Mouse (Mus musculus): Measurements from ENCODE around the gene Lcn12. TPM values are rescaled to one million over a fixed set of nuclear protein-coding genes. Genes with fewer than 3 reads are reported as not detected.
A peak's percentile ranks its signal among the peaks of the same experiment; 100 is the strongest.

The Lcn12 gene
- total and polyA plus RNA-seq, 3 experiments, result not detected

DNA sequence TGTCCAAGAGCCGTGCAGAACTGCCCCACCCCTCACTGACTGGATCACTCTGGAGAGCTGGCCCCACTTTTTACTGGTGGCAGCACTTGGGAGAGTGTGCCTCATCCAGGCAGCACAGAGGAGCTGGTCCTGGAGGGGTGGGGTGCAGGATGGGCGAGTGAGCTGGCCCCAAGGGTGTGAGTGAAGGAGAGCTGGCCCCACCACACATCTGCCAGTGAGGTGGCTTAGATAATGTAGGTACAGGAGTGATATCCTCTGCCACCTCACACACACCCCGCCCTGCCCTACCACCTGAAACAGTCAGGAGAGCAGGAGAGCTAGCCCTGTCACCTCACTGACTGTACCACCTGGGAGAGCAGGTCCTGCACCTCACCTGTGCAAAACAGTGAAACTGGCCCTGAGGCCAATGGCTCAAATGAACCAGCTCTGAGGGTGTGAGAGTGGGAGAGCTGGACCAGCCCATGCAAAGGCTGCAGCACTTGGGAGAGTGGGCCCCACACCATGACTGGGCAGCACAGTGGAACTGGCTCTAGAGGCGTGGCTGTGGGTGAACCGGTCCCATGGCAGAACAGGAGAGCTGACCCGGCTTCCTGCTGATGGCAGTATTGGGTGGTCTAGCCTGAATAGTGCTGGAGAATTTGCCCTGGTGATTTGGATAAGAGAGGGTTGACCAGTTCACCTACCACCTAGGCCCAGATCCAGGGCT, 5.6 kb downstream of the Lcn12 start:
- no peaks in the 10 kb centered on the region for H3K9me3 ChIP-seq (replicated peaks)
- ATAC-seq (ENCODE audit: extremely low read depth, insufficient number of reproducible peaks, low FRiP score, poor library complexity, severe bottlenecking), result no peak
- no peaks in the 10 kb centered on the region for H3K36me3 ChIP-seq (replicated peaks)
- no peaks in the 10 kb centered on the region; the same call in 1 of the 2 replicates for H3K4me1 ChIP-seq (ENCODE audit: insufficient read depth, low read depth, low read length)
- H3K4me3 ChIP-seq (ENCODE audit: low read depth, low read length), result no peak overlapping the region; the same call in 1 of the 2 replicates
- TF ChIP-seq GATA2 (IDR thresholded peaks at IDR 0.05; ENCODE audit: borderline replicate concordance, low read depth, low read length), result no peak
- TF ChIP-seq CTCF (IDR thresholded peaks at IDR 0.05; ENCODE audit: low read depth, low read length), result no peak
- DNase-seq (ENCODE audit: low spot score), result no peak
- H3K27me3 ChIP-seq (ENCODE audit: insufficient read depth, low read length), result peaks cover 77% of the 10 kb centered on the region

DNA sequence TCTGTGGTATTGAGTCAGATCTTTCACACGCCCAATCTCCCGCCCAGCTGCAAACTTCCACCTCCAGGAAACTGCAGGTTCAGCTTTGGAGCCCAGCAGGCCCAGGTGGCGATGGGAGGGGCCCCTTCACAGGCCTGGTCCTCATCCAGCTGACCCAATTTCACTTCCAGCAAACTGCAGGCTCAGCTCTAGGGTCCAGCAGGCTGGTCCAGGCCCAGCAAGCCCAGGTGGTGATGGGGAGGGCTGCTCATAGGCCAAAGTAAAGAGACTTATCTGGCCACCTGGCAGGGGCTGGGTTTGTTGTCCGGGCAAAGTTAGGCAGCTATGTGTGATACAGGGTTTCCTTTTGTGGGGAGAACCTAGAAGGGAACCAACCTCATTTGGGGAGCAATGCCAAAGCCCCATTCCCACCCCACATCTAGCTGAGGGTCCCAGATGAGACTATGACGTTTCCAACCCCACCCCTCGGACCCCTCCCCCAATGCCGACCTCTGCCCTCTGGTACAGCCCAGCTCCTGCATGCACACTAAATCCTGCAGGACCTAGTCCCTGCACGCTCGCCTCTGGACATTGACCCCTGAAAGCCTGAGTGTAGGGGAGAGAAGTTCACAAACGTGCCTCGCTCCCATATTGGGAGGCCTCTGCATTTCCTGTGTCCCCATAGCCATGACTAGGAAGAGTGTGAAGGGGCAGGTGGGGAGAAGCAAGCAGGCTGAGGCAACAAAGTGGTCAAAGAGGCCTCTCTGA, 8.6 kb downstream of the Lcn12 start:
- Histone ChIP-seq H3K4me1 (ENCODE audit: insufficient read depth, low read depth, low read length) (no peaks in the 10 kb centered on the region; the same call in none of the 2 replicates), H3K27me3 (ENCODE audit: insufficient read depth, low read length) (peaks cover 53% of the 10 kb centered on the region), H3K36me3 (replicated peaks) (no peaks in the 10 kb centered on the region), H3K9me3 (replicated peaks) (no peaks in the 10 kb centered on the region), H3K4me3 (ENCODE audit: low read depth, low read length) (no peak overlapping the region)
- TF ChIP-seq POLR2AphosphoS5 (IDR thresholded peaks at IDR 0.05; ENCODE audit: insufficient replicate concordance, low read depth, low read length) (no peak), CTCF (IDR thresholded peaks at IDR 0.05; ENCODE audit: low read depth, low read length) (no peak), TAL1 (conservative IDR thresholded peaks at IDR 0.05; ENCODE audit: low read depth, low read length) (no peak), GATA2 (IDR thresholded peaks at IDR 0.05; ENCODE audit: borderline replicate concordance, low read depth, low read length) (no peak), GATA1 (IDR thresholded peaks at IDR 0.05; ENCODE audit: borderline replicate concordance, low read length) (no peak)
- ATAC-seq (ENCODE audit: extremely low read depth, insufficient number of reproducible peaks, low FRiP score, poor library complexity, severe bottlenecking) (no peak), DNase-seq (ENCODE audit: low spot score) (no peak)

DNA sequence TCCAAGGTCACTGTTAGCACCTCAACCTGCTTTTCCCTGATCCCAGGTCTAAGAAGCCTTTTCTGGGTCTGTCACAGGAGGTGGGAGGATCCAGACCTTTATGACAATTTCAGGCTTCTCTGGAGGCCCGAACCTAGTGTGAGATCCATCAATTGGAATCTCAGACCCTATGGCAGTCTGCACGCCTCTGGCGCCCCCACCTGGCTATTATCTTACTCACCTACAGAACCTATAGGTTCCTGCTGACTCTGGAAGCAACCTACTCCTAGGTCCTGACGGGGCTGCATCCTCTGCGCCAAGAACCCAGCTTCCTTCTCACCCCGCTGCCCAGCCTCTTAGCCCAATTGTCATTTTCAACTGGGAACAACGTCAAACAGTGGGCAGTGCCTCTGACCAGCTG, 10.7 kb downstream of the Lcn12 start:
- Histone ChIP-seq H3K27me3 (ENCODE audit: insufficient read depth, low read length) (peaks cover 46% of the 10 kb centered on the region), H3K9me3 (replicated peaks) (no peaks in the 10 kb centered on the region), H3K4me1 (ENCODE audit: insufficient read depth, low read depth, low read length) (no peaks in the 10 kb centered on the region; the same call in none of the 2 replicates), H3K36me3 (replicated peaks) (no peaks in the 10 kb centered on the region), H3K4me3 (ENCODE audit: low read depth, low read length) (no peak overlapping the region)
- TF ChIP-seq POLR2AphosphoS5 (IDR thresholded peaks at IDR 0.05; ENCODE audit: insufficient replicate concordance, low read depth, low read length) (no peak), CTCF (IDR thresholded peaks at IDR 0.05; ENCODE audit: low read depth, low read length) (0 out of 2 replicates have a peak, but pooled peaks have one; percentile 1)
- DNase-seq (ENCODE audit: low spot score) (peak; percentile 50), ATAC-seq (ENCODE audit: extremely low read depth, insufficient number of reproducible peaks, low FRiP score, poor library complexity, severe bottlenecking) (no peak)

DNA sequence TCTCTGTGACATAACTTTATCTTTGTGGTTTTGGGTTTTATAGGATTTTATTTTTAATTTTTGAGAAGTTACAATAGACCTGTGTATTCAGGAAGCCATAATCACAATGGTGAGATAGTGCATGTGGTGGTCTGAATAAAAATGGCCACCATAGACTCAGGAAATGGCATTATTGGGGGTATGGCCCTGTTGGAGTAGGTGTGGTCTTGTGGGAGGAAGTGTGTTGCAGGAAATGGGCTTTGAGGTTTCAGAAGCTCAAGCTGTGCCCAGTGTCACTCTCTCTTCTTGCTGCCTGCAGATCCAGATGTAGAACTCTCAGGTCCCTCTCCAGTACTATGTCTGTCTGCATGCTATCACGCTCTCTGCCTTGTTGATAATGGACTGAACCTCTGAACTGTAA, 13.2 kb downstream of the Lcn12 start:
- Histone ChIP-seq H3K36me3 (replicated peaks) (no peaks in the 10 kb centered on the region), H3K9me3 (replicated peaks) (no peaks in the 10 kb centered on the region)
- TF ChIP-seq TAL1 (conservative IDR thresholded peaks at IDR 0.05; ENCODE audit: low read depth, low read length) (no peak), GATA2 (IDR thresholded peaks at IDR 0.05; ENCODE audit: borderline replicate concordance, low read depth, low read length) (no peak), CTCF (IDR thresholded peaks at IDR 0.05; ENCODE audit: low read depth, low read length) (no peak), POLR2AphosphoS5 (IDR thresholded peaks at IDR 0.05; ENCODE audit: insufficient replicate concordance, low read depth, low read length) (no peak), GATA1 (IDR thresholded peaks at IDR 0.05; ENCODE audit: borderline replicate concordance, low read length) (no peak)

DNA sequence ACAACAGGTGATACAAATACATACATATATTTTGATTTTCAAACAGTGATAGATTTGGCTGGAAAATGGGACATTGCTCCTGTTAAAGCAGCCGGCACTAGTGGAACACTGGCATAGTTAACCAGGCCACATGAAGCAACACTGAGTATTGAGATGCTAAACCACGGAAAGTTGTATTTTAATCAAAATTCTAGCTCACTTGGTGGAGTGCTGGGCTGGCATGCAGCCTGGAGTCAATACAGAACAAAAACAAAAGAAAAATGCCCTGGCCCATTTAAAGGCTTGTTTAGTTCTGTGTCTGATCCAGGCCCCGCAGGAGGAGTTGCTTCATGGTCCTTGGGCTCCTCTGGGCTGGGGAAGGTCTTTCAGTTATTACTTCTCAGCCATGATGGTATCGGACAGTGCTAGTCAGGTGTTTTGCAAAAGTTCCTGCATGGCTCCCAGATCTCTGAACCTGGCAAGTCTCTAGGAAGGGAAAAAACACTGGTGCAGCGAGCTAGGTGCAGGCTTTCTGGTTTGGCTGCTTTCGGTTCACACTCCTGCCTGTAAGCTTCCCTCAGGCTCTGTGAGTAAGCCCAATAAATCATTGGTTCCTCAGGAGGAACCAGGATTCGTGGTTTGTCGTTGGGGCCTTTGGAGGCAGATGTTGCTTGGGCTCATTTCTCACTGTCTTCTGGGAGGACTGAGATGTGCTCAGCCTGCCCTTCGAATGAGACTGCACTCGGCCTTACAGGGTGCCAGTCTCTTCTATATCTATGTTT, 14.0 kb downstream of the Lcn12 start:
- Histone ChIP-seq H3K27me3 (ENCODE audit: insufficient read depth, low read length) (peaks cover 48% of the 10 kb centered on the region), H3K9me3 (replicated peaks) (no peaks in the 10 kb centered on the region), H3K36me3 (replicated peaks) (no peaks in the 10 kb centered on the region), H3K4me1 (ENCODE audit: insufficient read depth, low read depth, low read length) (no peaks in the 10 kb centered on the region; the same call in none of the 2 replicates), H3K4me3 (ENCODE audit: low read depth, low read length) (no peak overlapping the region)
- ATAC-seq (ENCODE audit: extremely low read depth, insufficient number of reproducible peaks, low FRiP score, poor library complexity, severe bottlenecking) (no peak), DNase-seq (ENCODE audit: low spot score) (no peak)
- TF ChIP-seq GATA1 (IDR thresholded peaks at IDR 0.05; ENCODE audit: borderline replicate concordance, low read length), result no peak
- no peak for TF ChIP-seq POLR2AphosphoS5 (IDR thresholded peaks at IDR 0.05; ENCODE audit: insufficient replicate concordance, low read depth, low read length)
- TF ChIP-seq TAL1 (conservative IDR thresholded peaks at IDR 0.05; ENCODE audit: low read depth, low read length), result no peak

More for the DNA sequence above, 13.2 kb downstream of the Lcn12 start:
- DNase-seq (ENCODE audit: low spot score) (no peak), ATAC-seq (ENCODE audit: extremely low read depth, insufficient number of reproducible peaks, low FRiP score, poor library complexity, severe bottlenecking) (no peak)
- H3K27me3 ChIP-seq (ENCODE audit: insufficient read depth, low read length), result peaks cover 48% of the 10 kb centered on the region
- no peaks in the 10 kb centered on the region; the same call in none of the 2 replicates for H3K4me1 ChIP-seq (ENCODE audit: insufficient read depth, low read depth, low read length)
- H3K4me3 ChIP-seq (ENCODE audit: low read depth, low read length), result no peak overlapping the region

DNA sequence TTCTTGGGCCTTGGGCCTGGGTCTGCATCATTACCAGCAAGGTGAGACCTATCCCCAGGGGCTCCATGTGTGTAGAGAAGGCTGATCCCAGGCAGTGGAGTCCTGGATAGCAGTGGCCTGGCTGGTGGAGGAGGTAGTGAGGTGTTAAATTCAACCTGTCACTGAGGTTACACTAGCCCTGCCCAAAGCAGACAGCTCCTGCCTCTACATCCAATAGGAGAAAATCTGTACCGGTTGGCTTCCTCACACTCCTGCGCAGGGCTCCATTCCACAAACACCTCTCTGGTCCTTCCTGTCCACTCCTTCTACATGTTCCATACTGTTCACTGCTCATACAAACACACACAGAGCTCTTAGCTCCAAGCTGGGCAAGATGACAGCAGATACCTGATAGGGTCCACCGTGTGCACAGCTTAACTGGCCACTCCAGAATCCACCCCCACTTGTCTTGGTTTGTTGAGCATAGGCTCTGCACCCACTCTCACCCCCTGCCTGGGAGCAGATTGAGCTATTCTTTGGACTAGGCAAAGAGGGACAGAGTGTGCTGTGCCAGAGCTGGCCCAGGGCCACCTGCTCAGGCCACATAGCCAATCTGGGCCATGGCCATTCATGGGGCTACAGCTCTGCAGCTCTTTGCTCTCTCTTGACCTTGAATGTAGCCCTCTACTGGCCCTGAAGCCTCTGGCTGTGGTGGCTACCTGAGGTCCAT, 15.6 kb downstream of the Lcn12 start:
- Histone ChIP-seq H3K4me1 (ENCODE audit: insufficient read depth, low read depth, low read length) (no peaks in the 10 kb centered on the region; the same call in none of the 2 replicates), H3K9me3 (replicated peaks) (no peaks in the 10 kb centered on the region)
- no peak for ATAC-seq (ENCODE audit: extremely low read depth, insufficient number of reproducible peaks, low FRiP score, poor library complexity, severe bottlenecking)

More for the DNA sequence above, 15.6 kb downstream of the Lcn12 start:
- TF ChIP-seq GATA2 (IDR thresholded peaks at IDR 0.05; ENCODE audit: borderline replicate concordance, low read depth, low read length), result no peak
- TF ChIP-seq POLR2AphosphoS5 (IDR thresholded peaks at IDR 0.05; ENCODE audit: insufficient replicate concordance, low read depth, low read length), result no peak
- no peak for TF ChIP-seq GATA1 (IDR thresholded peaks at IDR 0.05; ENCODE audit: borderline replicate concordance, low read length)
- no peak for TF ChIP-seq CTCF (IDR thresholded peaks at IDR 0.05; ENCODE audit: low read depth, low read length)
- no peak for TF ChIP-seq TAL1 (conservative IDR thresholded peaks at IDR 0.05; ENCODE audit: low read depth, low read length)
- no peak for DNase-seq (ENCODE audit: low spot score)
- H3K4me3 ChIP-seq (ENCODE audit: low read depth, low read length), result no peak overlapping the region
- peaks cover 48% of the 10 kb centered on the region for H3K27me3 ChIP-seq (ENCODE audit: insufficient read depth, low read length)
- no peaks in the 10 kb centered on the region for H3K36me3 ChIP-seq (replicated peaks)

All from G1E (cell line).